Mouse (Mus musculus): ENCODE measurements around the gene Ubb. TPM values are rescaled to one million over a fixed set of nuclear protein-coding genes. Genes with fewer than 3 reads are reported as not detected.

Gene Ubb
- polyA plus RNA-seq, 1 experiment from 2014 or later = 4,426 TPM

DNA sequence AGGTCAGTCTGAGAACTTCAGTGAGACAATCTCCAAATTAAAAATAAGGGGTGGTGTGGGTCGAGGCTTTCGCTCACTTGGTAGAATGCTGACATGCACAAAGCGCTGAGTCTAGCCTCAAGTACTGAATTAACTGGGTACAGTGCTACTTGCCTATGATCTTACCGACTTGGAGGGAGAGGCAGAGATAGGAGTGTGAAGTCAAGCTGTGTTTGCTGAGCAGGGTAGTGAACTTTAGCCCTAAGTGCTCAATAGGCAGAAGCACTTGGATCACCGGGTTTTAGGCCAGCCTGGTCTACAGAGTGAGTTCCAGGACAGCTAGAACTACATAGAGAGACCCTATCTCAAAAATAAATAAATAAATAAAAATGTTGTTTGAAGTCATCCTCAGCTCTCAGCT is 6.2 kb downstream of the Ubb start:
- no peak overlapping the region for H3K4me2 ChIP-seq (replicated peaks)

DNA sequence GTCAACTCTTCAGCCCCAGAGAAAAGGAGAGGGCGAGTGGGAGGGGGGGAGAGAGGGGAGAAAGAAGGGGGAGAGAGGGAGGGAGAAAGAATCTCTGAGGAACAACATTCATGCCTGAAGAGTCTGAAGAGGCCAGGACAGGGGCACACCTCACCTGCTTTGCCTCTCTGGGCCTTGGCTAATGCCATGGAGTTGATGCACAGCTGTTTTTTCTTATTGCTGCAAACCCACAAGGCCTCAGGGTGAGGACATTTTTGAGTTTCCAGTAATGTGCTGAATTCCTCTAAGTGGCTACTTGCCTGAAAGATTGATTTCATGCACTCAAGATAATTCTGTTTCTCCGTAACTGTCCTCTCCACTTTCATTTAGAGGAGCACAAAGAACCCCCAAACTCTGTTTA is 7.2 kb downstream of the Ubb start:
- 78% methylated on average over 2 of the region's 2 CpGs for WGBS
- ATAC-seq (ENCODE audit: low FRiP score) = no peak
- H3K9ac ChIP-seq = no peak overlapping the region

More for the DNA sequence above, 6.2 kb downstream of the Ubb start:
- no peak overlapping the region for H3K27ac ChIP-seq
- ATAC-seq (ENCODE audit: low FRiP score) (no peak), DNase-seq (ENCODE audit: low spot score) (no peak)
- WGBS = 73% methylated on average over 5 of the region's 5 CpGs
- no peak overlapping the region for H3K4me3 ChIP-seq (replicated peaks; ENCODE audit: low read length)
- peaks cover 27% of the 10 kb centered on the region for H3K4me1 ChIP-seq (replicated peaks; ENCODE audit: control insufficient read depth, insufficient read depth, low read length)
- no peaks in the 10 kb centered on the region for H3K9me3 ChIP-seq (ENCODE audit: control insufficient read depth, low read length)
- no peaks in the 10 kb centered on the region for H3K27me3 ChIP-seq (ENCODE audit: control insufficient read depth, insufficient read depth, low read length)
- H3K9ac ChIP-seq = no peak overlapping the region
- peaks cover 28% of the 10 kb centered on the region for H3K36me3 ChIP-seq (replicated peaks; ENCODE audit: control insufficient read depth, insufficient read depth)

DNA sequence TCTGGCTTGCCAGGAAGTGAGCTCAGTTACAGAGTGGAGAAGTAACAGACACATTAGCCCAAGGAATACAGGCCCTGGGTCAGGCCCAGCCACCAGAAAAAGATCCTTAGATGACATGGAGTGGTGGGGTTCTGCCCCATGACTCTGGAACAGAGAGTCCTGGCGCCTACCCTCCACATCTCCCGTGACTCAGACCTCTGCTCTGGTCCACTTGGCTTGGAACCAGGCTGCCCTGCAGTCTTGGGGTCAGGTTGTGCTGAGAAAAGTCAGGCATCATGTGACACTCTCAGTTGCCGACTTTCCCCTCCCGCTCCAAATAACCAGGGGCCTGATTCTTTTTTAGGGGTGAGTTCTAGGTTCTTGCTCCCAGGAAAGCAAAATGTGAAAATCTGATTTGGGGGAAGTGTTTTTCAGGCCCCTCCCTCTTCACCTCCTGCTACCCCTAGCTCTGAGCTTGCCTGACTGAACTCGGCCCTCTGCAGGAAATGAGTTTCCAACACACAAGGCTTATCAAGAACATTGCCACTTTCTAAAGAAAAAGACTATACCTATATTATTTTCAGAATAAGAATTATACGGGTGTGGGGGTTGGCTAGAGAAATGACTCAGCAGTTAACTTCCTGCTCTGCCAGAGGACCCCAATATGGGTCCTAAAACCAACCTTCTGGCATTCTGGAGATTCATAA is 8.1 kb downstream of the Ubb start:
- WGBS = 71% methylated on average over 6 of the region's 6 CpGs
- Histone ChIP-seq H3K4me3 (replicated peaks; ENCODE audit: low read length) (no peak overlapping the region), H3K27me3 (ENCODE audit: control insufficient read depth, insufficient read depth, low read length) (no peaks in the 10 kb centered on the region), H3K4me2 (replicated peaks) (no peak overlapping the region), H3K27ac (no peak overlapping the region), H3K36me3 (replicated peaks; ENCODE audit: control insufficient read depth, insufficient read depth) (peaks cover 16% of the 10 kb centered on the region), H3K4me1 (replicated peaks; ENCODE audit: control insufficient read depth, insufficient read depth, low read length) (peaks cover 17% of the 10 kb centered on the region), H3K9me3 (ENCODE audit: control insufficient read depth, low read length) (no peaks in the 10 kb centered on the region), H3K9ac (no peak overlapping the region)
- DNase-seq (ENCODE audit: low spot score) = no peak
- no peak for ATAC-seq (ENCODE audit: low FRiP score)

More for the DNA sequence above, 7.2 kb downstream of the Ubb start:
- Histone ChIP-seq H3K27ac (no peak overlapping the region), H3K4me3 (replicated peaks; ENCODE audit: low read length) (no peak overlapping the region), H3K9me3 (ENCODE audit: control insufficient read depth, low read length) (no peaks in the 10 kb centered on the region), H3K36me3 (replicated peaks; ENCODE audit: control insufficient read depth, insufficient read depth) (peaks cover 26% of the 10 kb centered on the region), H3K4me2 (replicated peaks) (no peak overlapping the region), H3K27me3 (ENCODE audit: control insufficient read depth, insufficient read depth, low read length) (no peaks in the 10 kb centered on the region), H3K4me1 (replicated peaks; ENCODE audit: control insufficient read depth, insufficient read depth, low read length) (peaks cover 26% of the 10 kb centered on the region)
- DNase-seq (ENCODE audit: low spot score) = no peak

DNA sequence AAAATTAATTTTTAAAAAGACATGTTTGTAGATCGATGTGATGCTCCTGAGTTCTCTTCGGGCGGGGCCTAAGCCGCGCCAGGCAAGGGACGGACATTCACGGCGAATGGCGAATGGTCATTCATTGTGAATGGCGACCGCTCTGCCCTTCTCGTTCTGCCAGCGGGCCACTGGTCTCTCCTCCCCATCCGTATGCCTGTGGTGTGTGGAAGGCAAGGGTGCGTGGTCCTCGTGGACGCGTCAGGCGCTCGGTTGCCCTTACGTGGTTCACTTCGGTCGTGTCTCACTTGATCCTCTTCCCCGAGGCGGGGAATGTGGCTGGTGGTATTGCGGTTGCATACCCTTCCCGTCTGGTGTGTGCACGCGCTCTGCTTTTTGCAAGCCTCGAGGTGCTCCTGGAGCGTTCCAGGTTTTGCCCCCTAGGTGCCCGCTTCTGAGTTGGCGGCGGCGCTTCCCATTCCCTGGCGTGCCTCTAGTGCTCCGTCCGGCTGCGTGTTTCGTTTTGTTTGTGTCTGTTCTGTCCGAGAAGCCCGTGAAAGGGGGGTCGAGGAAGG is 9.6 kb downstream of the Ubb start:
- Histone ChIP-seq H3K4me2 (replicated peaks) (peak overlapping the region; percentile 54), H3K36me3 (replicated peaks; ENCODE audit: control insufficient read depth, insufficient read depth) (0 out of 2 replicates have a peak, but pooled peaks cover 3% of the 10 kb centered on the region), H3K9ac (0 out of 2 replicates have a peak overlapping the region, but pooled peaks have one; percentile 7), H3K4me1 (replicated peaks; ENCODE audit: control insufficient read depth, insufficient read depth, low read length) (0 out of 2 replicates have a peak, but pooled peaks cover 4% of the 10 kb centered on the region), H3K4me3 (replicated peaks; ENCODE audit: low read length) (peak overlapping the region; percentile 23), H3K27me3 (ENCODE audit: control insufficient read depth, insufficient read depth, low read length) (no peaks in the 10 kb centered on the region), H3K9me3 (ENCODE audit: control insufficient read depth, low read length) (no peaks in the 10 kb centered on the region), H3K27ac (no peak overlapping the region)
- ATAC-seq (ENCODE audit: low FRiP score) = no peak
- WGBS = 29% methylated on average over 43 of the region's 43 CpGs
- no peak for DNase-seq (ENCODE audit: low spot score)

DNA sequence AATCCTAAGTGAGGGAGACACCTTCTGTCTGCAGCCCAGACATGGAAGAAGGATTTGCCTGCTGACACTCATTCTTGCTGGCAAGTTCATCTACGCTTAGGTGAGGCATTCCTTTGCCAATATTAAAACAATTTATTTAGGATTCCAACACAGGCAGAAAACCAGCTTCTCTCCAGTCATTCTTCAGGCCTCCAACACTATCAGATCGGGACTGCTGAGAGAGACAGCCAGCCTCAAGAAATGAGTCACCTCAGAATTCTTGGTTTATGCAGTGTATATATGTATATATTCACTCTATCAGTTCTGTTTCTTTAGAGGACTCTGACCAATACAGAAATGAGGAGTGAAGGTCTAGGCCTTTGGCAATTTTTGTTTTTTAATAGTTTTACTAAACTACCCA is 12.6 kb downstream of the Ubb start:
- Histone ChIP-seq H3K9ac (no peak overlapping the region), H3K27me3 (ENCODE audit: control insufficient read depth, insufficient read depth, low read length) (no peaks in the 10 kb centered on the region), H3K36me3 (replicated peaks; ENCODE audit: control insufficient read depth, insufficient read depth) (no peaks in the 10 kb centered on the region), H3K4me2 (replicated peaks) (no peak overlapping the region), H3K9me3 (ENCODE audit: control insufficient read depth, low read length) (no peaks in the 10 kb centered on the region), H3K27ac (no peak overlapping the region), H3K4me3 (replicated peaks; ENCODE audit: low read length) (no peak overlapping the region), H3K4me1 (replicated peaks; ENCODE audit: control insufficient read depth, insufficient read depth, low read length) (0 out of 2 replicates have a peak, but pooled peaks cover 4% of the 10 kb centered on the region)
- DNase-seq (ENCODE audit: low spot score) (no peak), ATAC-seq (ENCODE audit: low FRiP score) (no peak)
- 92% methylated on average over 2 of the region's 2 CpGs for WGBS

DNA sequence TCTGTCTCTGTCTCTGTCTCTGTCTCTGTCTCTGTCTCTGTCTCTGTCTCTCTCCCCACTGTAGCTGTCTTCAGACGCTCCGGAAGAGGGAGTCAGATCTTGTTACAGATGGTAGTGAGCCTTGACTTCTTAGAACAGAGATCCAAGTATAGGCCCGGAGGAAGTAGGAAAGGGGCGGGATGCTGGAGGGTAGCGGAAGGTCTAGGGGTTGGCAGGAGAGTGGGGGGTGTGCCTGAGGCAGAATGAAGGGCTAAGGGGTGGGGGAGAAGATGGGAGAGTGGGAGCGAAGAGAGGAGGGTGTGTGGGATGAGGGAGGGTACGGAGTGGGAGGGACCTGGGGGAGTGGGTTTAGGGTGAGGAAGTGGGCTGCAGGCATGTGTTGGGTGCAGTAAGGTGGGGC is 14.8 kb downstream of the Ubb start:
- H3K27me3 ChIP-seq (ENCODE audit: control insufficient read depth, insufficient read depth, low read length) = no peaks in the 10 kb centered on the region
- 82% methylated on average over 7 of the region's 7 CpGs for WGBS
- no peaks in the 10 kb centered on the region for H3K4me1 ChIP-seq (replicated peaks; ENCODE audit: control insufficient read depth, insufficient read depth, low read length)
- no peaks in the 10 kb centered on the region for H3K9me3 ChIP-seq (ENCODE audit: control insufficient read depth, low read length)
- H3K36me3 ChIP-seq (replicated peaks; ENCODE audit: control insufficient read depth, insufficient read depth) = no peaks in the 10 kb centered on the region
- no peak overlapping the region for H3K4me3 ChIP-seq (replicated peaks; ENCODE audit: low read length)
- no peak overlapping the region for H3K27ac ChIP-seq
- no peak overlapping the region for H3K4me2 ChIP-seq (replicated peaks)
- H3K9ac ChIP-seq = no peak overlapping the region
- ATAC-seq (ENCODE audit: low FRiP score) = no peak
- DNase-seq (ENCODE audit: low spot score) = no peak

DNA sequence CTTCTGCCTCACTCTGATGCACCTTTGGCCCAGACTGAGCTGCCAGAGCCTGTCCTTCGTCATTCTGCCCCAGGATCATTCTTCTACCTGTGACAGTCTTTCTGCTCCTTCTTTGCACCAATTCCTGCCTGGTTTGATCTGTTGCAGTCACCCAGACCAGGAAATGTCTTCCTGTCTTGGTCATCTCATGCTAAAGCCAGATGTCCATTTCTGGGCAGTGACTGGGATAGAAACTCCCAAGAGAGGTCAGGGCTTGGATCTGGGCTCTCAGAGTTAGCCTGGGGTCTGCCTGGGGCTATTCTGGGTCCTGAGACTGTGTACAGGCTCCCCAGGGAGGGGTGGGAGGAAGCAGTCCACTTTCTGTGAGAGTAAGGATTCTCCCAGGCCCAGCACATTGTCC is 15.2 kb downstream of the Ubb start:
- 94% methylated on average over 1 of the region's 1 CpGs for WGBS
- Histone ChIP-seq H3K9ac (no peak overlapping the region), H3K4me2 (replicated peaks) (no peak overlapping the region), H3K36me3 (replicated peaks; ENCODE audit: control insufficient read depth, insufficient read depth) (no peaks in the 10 kb centered on the region), H3K4me1 (replicated peaks; ENCODE audit: control insufficient read depth, insufficient read depth, low read length) (no peaks in the 10 kb centered on the region), H3K9me3 (ENCODE audit: control insufficient read depth, low read length) (no peaks in the 10 kb centered on the region), H3K4me3 (replicated peaks; ENCODE audit: low read length) (no peak overlapping the region), H3K27ac (no peak overlapping the region), H3K27me3 (ENCODE audit: control insufficient read depth, insufficient read depth, low read length) (no peaks in the 10 kb centered on the region)
- ATAC-seq (ENCODE audit: low FRiP score) = no peak
- no peak for DNase-seq (ENCODE audit: low spot score)

DNA sequence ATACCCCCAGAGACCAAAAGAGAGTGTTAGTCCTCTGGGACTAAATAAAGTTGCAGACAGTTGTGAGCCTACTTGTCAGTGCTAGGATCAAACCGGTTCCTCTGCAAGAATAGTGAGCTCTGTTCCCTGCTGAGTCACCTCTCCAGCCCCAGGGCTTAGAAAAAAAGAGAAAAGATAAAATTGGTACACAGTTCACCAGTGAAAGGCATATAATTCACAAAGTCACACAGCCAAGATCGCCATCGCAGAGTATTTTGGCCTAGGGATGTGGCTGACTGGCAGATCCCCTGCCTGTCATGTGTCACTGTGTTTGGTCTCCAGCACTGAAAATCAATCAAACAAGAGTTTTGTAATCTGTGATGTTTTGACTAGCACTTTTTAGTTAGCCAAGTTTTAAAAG is 17.3 kb downstream of the Ubb start:
- Histone ChIP-seq H3K9me3 (ENCODE audit: control insufficient read depth, low read length) (no peaks in the 10 kb centered on the region), H3K4me1 (replicated peaks; ENCODE audit: control insufficient read depth, insufficient read depth, low read length) (no peaks in the 10 kb centered on the region)

DNA sequence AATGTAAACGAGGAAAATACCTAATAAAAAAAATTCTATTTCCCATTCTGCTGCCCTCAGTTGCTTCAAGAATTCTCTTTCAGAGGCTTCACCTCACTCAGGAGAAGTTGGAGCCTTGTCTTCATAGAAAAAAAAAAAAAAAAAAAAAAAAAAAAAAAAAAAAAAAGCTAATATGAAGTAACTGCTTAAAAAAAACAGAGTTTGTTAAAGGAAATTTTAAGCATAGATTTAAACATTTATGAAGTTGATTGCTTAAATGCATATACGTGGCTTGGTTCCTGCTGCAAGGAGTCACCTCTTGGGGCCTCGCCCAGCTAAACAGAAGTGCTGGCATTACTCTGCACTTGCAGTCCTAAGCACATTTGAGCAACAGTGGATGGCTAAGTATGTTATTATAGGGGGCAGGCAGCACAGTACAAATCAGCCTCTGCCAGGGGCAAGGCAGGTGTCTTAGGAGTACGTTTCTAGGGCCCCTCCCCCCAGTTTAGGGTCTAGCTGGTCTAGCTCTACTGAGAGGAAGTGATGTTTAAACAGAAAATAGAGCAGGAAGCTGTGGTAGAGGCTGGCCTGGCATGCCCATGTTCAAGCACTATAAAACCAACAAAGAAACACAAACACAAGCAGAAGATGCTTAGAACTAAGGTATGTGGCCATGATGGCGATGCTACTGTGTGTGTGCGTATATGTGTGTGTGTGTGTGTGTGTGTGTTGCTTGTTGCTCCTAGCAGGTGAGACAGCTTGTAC is 23.2 kb downstream of the Ubb start, which contains the start of gene Trpv2:
Gene Trpv2 (plus strand): TSS at position 528 of the 744 bp plus-strand sequence.
- peaks cover 6% of the 10 kb centered on the region; the same call in 1 of the 2 replicates for H3K36me3 ChIP-seq (replicated peaks; ENCODE audit: control insufficient read depth, insufficient read depth)
- DNase-seq (ENCODE audit: low spot score) = no peak
- H3K9ac ChIP-seq = peak within 1 kb of the TSS; percentile 63
- no peaks in the 10 kb centered on the region for H3K27me3 ChIP-seq (ENCODE audit: control insufficient read depth, insufficient read depth, low read length)
- H3K4me2 ChIP-seq (replicated peaks) = peak within 1 kb of the TSS; percentile 76
- peak within 1 kb of the TSS; percentile 75; the same call in 1 of the 2 replicates for H3K27ac ChIP-seq
- H3K4me1 ChIP-seq (replicated peaks; ENCODE audit: control insufficient read depth, insufficient read depth, low read length) = no peaks in the 10 kb centered on the region; the same call in none of the 2 replicates
- H3K9me3 ChIP-seq (ENCODE audit: control insufficient read depth, low read length) = no peaks in the 10 kb centered on the region
- WGBS = 80% methylated on average over 6 of the region's 6 CpGs
- H3K4me3 ChIP-seq (replicated peaks; ENCODE audit: low read length) = peak within 1 kb of the TSS; percentile 41
- no peak for ATAC-seq (ENCODE audit: low FRiP score)

More for the DNA sequence above, 17.3 kb downstream of the Ubb start:
- Histone ChIP-seq H3K4me3 (replicated peaks; ENCODE audit: low read length) (no peak overlapping the region), H3K36me3 (replicated peaks; ENCODE audit: control insufficient read depth, insufficient read depth) (no peaks in the 10 kb centered on the region), H3K27me3 (ENCODE audit: control insufficient read depth, insufficient read depth, low read length) (no peaks in the 10 kb centered on the region), H3K27ac (no peak overlapping the region), H3K4me2 (replicated peaks) (no peak overlapping the region), H3K9ac (no peak overlapping the region)
- 71% methylated on average over 3 of the region's 3 CpGs for WGBS
- ATAC-seq (ENCODE audit: low FRiP score) (no peak), DNase-seq (ENCODE audit: low spot score) (no peak)

All from hindbrain, embryonic 14.5 days (tissue).